Mouse (Mus musculus) lung, postnatal 0 days (tissue): ENCODE results near the gene Hes2. TPM values are rescaled to one million over a fixed set of nuclear protein-coding genes. Genes with fewer than 3 reads are reported as not detected.

ENCODE experiments used
- ATAC-seq: fragments of 200-750 bp; cut with Nextera tagmentation; 2 replicates; pipeline ENCODE4 v1.8.0; 2017; ENCODE audit warnings: moderate library complexity
- DNase-seq: peaks from one replicate; pipeline ENCODE4 v3.0.0-alpha.2; 2016; ENCODE audit warnings: low spot score
- H3K27ac ChIP-seq: fragments of 300-500 bp; sonication (generic); 2 replicates; pipeline ENCODE4 v1.5.1; 2014; ENCODE audit warnings: antibody characterized with exemption, mild to moderate bottlenecking, low read length, mixed read lengths
- H3K27me3 ChIP-seq: fragments of 300-500 bp; sonication (generic); replicated peaks from 2 replicates; pipeline ENCODE4 v1.6.1; 2014; ENCODE audit warnings: low read length, mixed read lengths; ENCODE audit not compliant: insufficient read depth
- H3K36me3 ChIP-seq: fragments of 300-500 bp; sonication (generic); 2 replicates; pipeline ENCODE4 v1.6.1; 2014; ENCODE audit warnings: low read length, mixed read lengths; ENCODE audit not compliant: insufficient read depth
- H3K4me1 ChIP-seq: fragments of 300-500 bp; sonication (generic); 2 replicates; pipeline ENCODE4 v1.6.1; 2014; ENCODE audit warnings: antibody characterized with exemption, low read depth, low read length, mixed read lengths; ENCODE audit not compliant: insufficient read depth
- H3K4me2 ChIP-seq: fragments of 300-500 bp; sonication (generic); replicated peaks from 2 replicates; pipeline ENCODE4 v1.6.1; 2014; ENCODE audit warnings: low read depth, mild to moderate bottlenecking, low read length, moderate library complexity, mixed read lengths
- H3K4me3 ChIP-seq: fragments of 300-500 bp; sonication (generic); 2 replicates; pipeline ENCODE4 v1.5.1; 2014; ENCODE audit warnings: low read depth, low read length
- H3K9ac ChIP-seq: fragments of 300-500 bp; sonication (generic); replicated peaks from 2 replicates; pipeline ENCODE4 v1.6.1; 2014; ENCODE audit warnings: low read depth, mild to moderate bottlenecking
- H3K9me3 ChIP-seq: fragments of 300-500 bp; sonication (generic); 2 replicates; pipeline ENCODE4 v1.6.1; 2016; ENCODE audit warnings: low read length, mixed read lengths
- CTCF ChIP-seq: IDR thresholded peaks from 2 replicates; pipeline ENCODE4 v1.5.1; 2016; ENCODE audit warnings: antibody characterized with exemption, mild to moderate bottlenecking
- EP300 ChIP-seq: IDR thresholded peaks from 2 replicates; pipeline ENCODE4 v1.6.1; 2016; ENCODE audit warnings: antibody characterized with exemption, mild to moderate bottlenecking, control low read depth
- WGBS: fragments of 180-500 bp; shearing (Covaris S2); extraction: QIAGEN DNeasy Blood & Tissue Kit; methylation state at CpG from one replicate; pipeline ENCODE4 v1.1.7; 2014; 5-methylcytosine and 5-hydroxymethylcytosine counted together
- polyA plus RNA-seq: library from polyadenylated mRNA; unstranded; fragments of >200 nt; fragmentation: Nextera tagmentation; extraction: Ambion mirVana; gene quantifications from 2 replicates; pipeline ENCODE4 v1.2.1, GENCODE M21; 2015

Hes2 gene
- polyA plus RNA-seq, 1 experiment from 2014 or later = 0.26 TPM

- no peaks in the 10 kb centered on the region for H3K27me3 ChIP-seq
- DNase-seq (no peak), ATAC-seq (no peak)
- H3K4me3 ChIP-seq = no peak overlapping the region
- H3K36me3 ChIP-seq = no peaks in the 10 kb centered on the region
- no peaks in the 10 kb centered on the region for H3K9me3 ChIP-seq
- TF ChIP-seq CTCF (no peak), EP300 (no peak)
- peaks cover 7% of the 10 kb centered on the region; the same call in 1 of the 2 replicates for H3K4me1 ChIP-seq
- no peak overlapping the region for H3K27ac ChIP-seq
- WGBS = 43% methylated on average over 1 of the region's 1 CpGs
- H3K9ac ChIP-seq = no peak overlapping the region
- no peak overlapping the region for H3K4me2 ChIP-seq
Measured at GRCm38 (mm10) chr4:152199617-152200016, 41.0 kb downstream of the Hes2 start.

- DNase-seq = peak; percentile 78
- 20% methylated on average over 6 of the region's 6 CpGs for WGBS
Measured at GRCm38 (mm10) chr4:152201492-152201891, 42.8 kb downstream of the Hes2 start.

GRCm38 (mm10) chr4:152202418-152202817 is 43.8 kb downstream of the Hes2 start:
- 86% methylated on average over 1 of the region's 1 CpGs for WGBS
- Histone ChIP-seq H3K27me3 (no peaks in the 10 kb centered on the region), H3K4me3 (no peak overlapping the region), H3K9ac (no peak overlapping the region), H3K4me2 (no peak overlapping the region), H3K9me3 (no peaks in the 10 kb centered on the region), H3K27ac (no peak overlapping the region), H3K4me1 (peaks cover 7% of the 10 kb centered on the region; the same call in 1 of the 2 replicates), H3K36me3 (no peaks in the 10 kb centered on the region)
- no peak for TF ChIP-seq CTCF
- no peak for TF ChIP-seq EP300
- DNase-seq (no peak), ATAC-seq (no peak)

More at GRCm38 (mm10) chr4:152201492-152201891, 42.8 kb downstream of the Hes2 start:
- ATAC-seq = peak; percentile 87
- H3K9me3 ChIP-seq = no peaks in the 10 kb centered on the region
- no peak overlapping the region for H3K27ac ChIP-seq
- H3K4me2 ChIP-seq = no peak overlapping the region
- H3K4me3 ChIP-seq = no peak overlapping the region
- H3K4me1 ChIP-seq = peaks cover 7% of the 10 kb centered on the region; the same call in 1 of the 2 replicates
- no peak overlapping the region for H3K9ac ChIP-seq
- H3K27me3 ChIP-seq = no peaks in the 10 kb centered on the region
- TF ChIP-seq CTCF (no peak), EP300 (peak; percentile 51)
- no peaks in the 10 kb centered on the region for H3K36me3 ChIP-seq

- ATAC-seq (no peak), DNase-seq (no peak)
- 69% methylated on average over 3 of the region's 3 CpGs for WGBS
- Histone ChIP-seq H3K27ac (no peak overlapping the region), H3K4me1 (peaks cover 7% of the 10 kb centered on the region; the same call in 1 of the 2 replicates), H3K27me3 (no peaks in the 10 kb centered on the region), H3K4me3 (no peak overlapping the region), H3K9me3 (no peaks in the 10 kb centered on the region), H3K4me2 (no peak overlapping the region), H3K9ac (no peak overlapping the region), H3K36me3 (no peaks in the 10 kb centered on the region)
- TF ChIP-seq CTCF = no peak
- TF ChIP-seq EP300 = no peak
Measured at GRCm38 (mm10) chr4:152202905-152203304, 44.2 kb downstream of the Hes2 start.

- WGBS = 74% methylated on average over 6 of the region's 6 CpGs
- Histone ChIP-seq H3K4me3 (no peak overlapping the region), H3K4me1 (peaks cover 7% of the 10 kb centered on the region; the same call in 1 of the 2 replicates), H3K4me2 (no peak overlapping the region), H3K9me3 (no peaks in the 10 kb centered on the region), H3K36me3 (no peaks in the 10 kb centered on the region), H3K9ac (no peak overlapping the region), H3K27ac (no peak overlapping the region), H3K27me3 (no peaks in the 10 kb centered on the region)
- no peak for ATAC-seq
- DNase-seq = peak; percentile 30
- peak; percentile 39 for TF ChIP-seq CTCF
- no peak for TF ChIP-seq EP300
Measured at GRCm38 (mm10) chr4:152204663-152205062, 46.0 kb downstream of the Hes2 start.

GRCm38 (mm10) chr4:152206199-152206598 is 47.5 kb downstream of the Hes2 start:
- H3K4me2 ChIP-seq = no peak overlapping the region
- H3K9ac ChIP-seq = no peak overlapping the region
- peaks cover 7% of the 10 kb centered on the region; the same call in 1 of the 2 replicates for H3K4me1 ChIP-seq
- H3K27me3 ChIP-seq = no peaks in the 10 kb centered on the region
- TF ChIP-seq CTCF (no peak), EP300 (no peak)
- H3K36me3 ChIP-seq = no peaks in the 10 kb centered on the region
- DNase-seq = no peak
- no peaks in the 10 kb centered on the region for H3K9me3 ChIP-seq
- 65% methylated on average over 6 of the region's 6 CpGs for WGBS
- no peak overlapping the region for H3K27ac ChIP-seq
- no peak overlapping the region for H3K4me3 ChIP-seq
- ATAC-seq = no peak

GRCm38 (mm10) chr4:152209623-152210022 is 51.0 kb downstream of the Hes2 start:
- ATAC-seq = peak; percentile 68
- no peak overlapping the region for H3K4me3 ChIP-seq
- peak; percentile 76 for DNase-seq
- H3K36me3 ChIP-seq = no peaks in the 10 kb centered on the region
- no peak overlapping the region for H3K4me2 ChIP-seq
- no peaks in the 10 kb centered on the region for H3K27me3 ChIP-seq
- WGBS = 12% methylated on average over 4 of the region's 4 CpGs
- H3K27ac ChIP-seq = no peak overlapping the region
- no peak overlapping the region for H3K9ac ChIP-seq
- no peak for TF ChIP-seq EP300
- TF ChIP-seq CTCF = no peak
- H3K4me1 ChIP-seq = no peaks in the 10 kb centered on the region
- no peaks in the 10 kb centered on the region for H3K9me3 ChIP-seq

Other genes with a start within 250 kb of the Hes2 start
- 23.0 and 24.9 TPM in 2 replicates for gene Dnajc11, start 225.2 kb upstream of the Hes2 start, polyA plus RNA-seq
- gene Thap3, start 169.9 kb upstream of the Hes2 start, polyA plus RNA-seq = 31.0 and 33.3 TPM in 2 replicates
- 18.0 TPM in 2 replicates for gene Phf13, start 162.6 kb upstream of the Hes2 start, polyA plus RNA-seq
- gene Klhl21, start 150.1 kb upstream of the Hes2 start, polyA plus RNA-seq = 13.4 and 13.7 TPM in 2 replicates
- 13.2 and 13.7 TPM in 2 replicates for gene Zbtb48, start 131.2 kb upstream of the Hes2 start, polyA plus RNA-seq
- 0.21 and 0.35 TPM in 2 replicates for gene Tas1r1, start 120.3 kb upstream of the Hes2 start, polyA plus RNA-seq
- 10.0 and 11.3 TPM in 2 replicates for gene Nol9, start 119.5 kb upstream of the Hes2 start, polyA plus RNA-seq
- 17.4 and 18.8 TPM in 2 replicates for gene Plekhg5, start 86.4 kb upstream of the Hes2 start, polyA plus RNA-seq
- gene Tnfrsf25, start 42.9 kb upstream of the Hes2 start, polyA plus RNA-seq = 1.2 and 1.4 TPM in 2 replicates
- gene Espn, start 6.5 kb upstream of the Hes2 start, polyA plus RNA-seq = 2.0 and 3.1 TPM in 2 replicates
- gene Acot7, start 19.3 kb downstream of the Hes2 start, polyA plus RNA-seq = 59.2 and 63.4 TPM in 2 replicates
- 11.1 and 12.3 TPM in 2 replicates for gene Gpr153, start 115.4 kb downstream of the Hes2 start, polyA plus RNA-seq
- not detected in 2 replicates for gene Hes3, start 132.8 kb downstream of the Hes2 start, polyA plus RNA-seq
- 16.9 and 18.9 TPM in 2 replicates for gene Icmt, start 138.4 kb downstream of the Hes2 start, polyA plus RNA-seq
- 0.53 and 0.70 TPM in 2 replicates for gene Rnf207, start 160.1 kb downstream of the Hes2 start, polyA plus RNA-seq
- 265 and 266 TPM in 2 replicates for gene Rpl22, start 166.9 kb downstream of the Hes2 start, polyA plus RNA-seq
- gene Chd5, start 179.8 kb downstream of the Hes2 start, polyA plus RNA-seq = 0.06 and 0.07 TPM in 2 replicates